Mouse (Mus musculus) colon, adult 2 months (tissue): ENCODE results near the gene Vmn1r239-ps. TPM values are rescaled to one million over a fixed set of nuclear protein-coding genes. Genes with fewer than 3 reads are reported as not detected.

Experiments
- polyA plus RNA-seq: library from polyadenylated mRNA; depleted of rRNA; stranded (reverse); fragments of >200 nt; gene quantifications from 2 replicates; pipeline ENCODE4 v1.2.3, GENCODE M21; 2012; rRNA removed

Gene Vmn1r239-ps
- polyA plus RNA-seq: not detected in 2 replicates

GRCm38 (mm10) chrX:147453610-147454009 lies at the start of gene Vmn1r239-ps:
Gene Vmn1r239-ps (minus strand): TSS chrX:147453710.

GRCm38 (mm10) chrX:147429129-147429528 lies 24.4 kb downstream of the Vmn1r239-ps start, which contains the start of gene Il13ra2:
Gene Il13ra2 (minus strand): TSS chrX:147429192.

Other genes starting within 250 kb of the Vmn1r239-ps start
- not detected in 2 replicates for gene Il13ra2, start 24.5 kb downstream of the Vmn1r239-ps start, polyA plus RNA-seq
- gene Lrch2, start 100.4 kb upstream of the Vmn1r239-ps start, polyA plus RNA-seq: 0.45 and 0.64 TPM in 2 replicates